Mouse (Mus musculus): ENCODE measurements around the gene Vmn1r17. TPM values are rescaled to one million over a fixed set of nuclear protein-coding genes. Genes with fewer than 3 reads are reported as not detected.
"Not testable (repeated sequence)": the region's sequence is repeated elsewhere in the genome, so short reads cannot be mapped to it uniquely, and the experiment has no call there.

Vmn1r17 gene
- not detected in 2 replicates for polyA plus RNA-seq (2014; fragmentation: Nextera tagmentation; extraction: Ambion mirVana)

DNA sequence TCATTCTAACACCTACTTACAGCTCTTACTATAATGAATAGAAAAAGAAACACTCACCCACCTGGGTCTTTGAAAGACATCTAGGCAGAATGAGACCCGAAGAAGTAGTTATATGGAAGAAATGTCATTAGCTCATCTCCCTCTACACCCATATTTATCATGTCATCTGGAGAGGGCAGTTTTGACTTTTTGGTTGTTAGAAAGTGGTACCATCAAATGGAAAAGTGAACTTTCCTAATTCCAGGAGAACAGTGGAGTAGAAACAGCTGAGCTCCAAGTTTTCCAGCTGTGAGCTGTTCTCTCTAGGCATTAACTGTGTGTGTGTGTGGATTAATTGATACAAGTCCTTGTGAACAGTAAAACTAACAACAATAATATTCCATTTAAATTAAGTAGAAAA is at the start of gene Vmn1r17:
Vmn1r17 (minus strand) TSS at position 101 of the 400 bp plus-strand sequence.
- ATAC-seq (ENCODE audit: insufficient number of reproducible peaks, insufficient read depth, low FRiP score, low read depth) = no peak
- no peaks in the 10 kb centered on the region for H3K9me3 ChIP-seq (ENCODE audit: control insufficient read depth, low read depth, low read length)
- no peak within 1 kb of the TSS for H3K9ac ChIP-seq (replicated peaks; ENCODE audit: low read depth, low read length)
- no peak within 1 kb of the TSS for H3K4me2 ChIP-seq (replicated peaks; ENCODE audit: low read depth, low read length)
- no peak within 1 kb of the TSS for H3K27ac ChIP-seq (ENCODE audit: low read length)
- no peaks in the 10 kb centered on the region for H3K27me3 ChIP-seq (ENCODE audit: control insufficient read depth, insufficient read depth, low read length)
- no peaks in the 10 kb centered on the region for H3K4me1 ChIP-seq (ENCODE audit: control insufficient read depth, insufficient read depth, low read length)
- WGBS = 93% methylated on average over 1 of the region's 1 CpGs
- H3K4me3 ChIP-seq (ENCODE audit: low read depth, low read length) = no peak within 1 kb of the TSS
- no peaks in the 10 kb centered on the region for H3K36me3 ChIP-seq (ENCODE audit: control insufficient read depth, insufficient read depth, low read length)

DNA sequence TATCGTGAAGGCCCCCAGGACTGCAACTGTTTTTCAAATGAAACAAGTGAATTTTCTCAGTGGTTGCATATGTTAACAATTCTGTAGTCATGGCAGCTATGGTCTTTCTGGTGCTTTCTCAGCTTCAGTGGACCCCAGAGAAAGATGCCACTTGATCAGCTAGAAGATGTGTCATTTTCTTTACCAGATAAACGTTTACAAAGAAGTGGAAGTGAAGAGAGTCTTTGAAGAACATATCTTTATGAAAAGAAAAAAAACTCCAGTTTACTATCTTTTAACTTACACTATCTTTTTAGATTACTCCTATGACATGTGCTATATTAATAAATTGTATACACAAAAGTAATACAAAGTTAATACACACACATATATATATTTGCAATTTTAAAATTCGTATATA is 40.0 kb upstream of the Vmn1r17 start, which contains the start of gene Vmn1r19:
Vmn1r19 (plus strand) TSS at position 301 of the 400 bp plus-strand sequence.
- H3K36me3 ChIP-seq (ENCODE audit: control insufficient read depth, insufficient read depth, low read length); H3K4me2 ChIP-seq (replicated peaks; ENCODE audit: low read depth, low read length); H3K27me3 ChIP-seq (ENCODE audit: control insufficient read depth, insufficient read depth, low read length); H3K27ac ChIP-seq (ENCODE audit: low read length); ATAC-seq (ENCODE audit: insufficient number of reproducible peaks, insufficient read depth, low FRiP score, low read depth); H3K9me3 ChIP-seq (ENCODE audit: control insufficient read depth, low read depth, low read length); H3K9ac ChIP-seq (replicated peaks; ENCODE audit: low read depth, low read length); H3K4me3 ChIP-seq (ENCODE audit: low read depth, low read length); H3K4me1 ChIP-seq (ENCODE audit: control insufficient read depth, insufficient read depth, low read length): not testable (repeated sequence)
- WGBS = 64% methylated on average over 3 of the region's 3 CpGs

DNA sequence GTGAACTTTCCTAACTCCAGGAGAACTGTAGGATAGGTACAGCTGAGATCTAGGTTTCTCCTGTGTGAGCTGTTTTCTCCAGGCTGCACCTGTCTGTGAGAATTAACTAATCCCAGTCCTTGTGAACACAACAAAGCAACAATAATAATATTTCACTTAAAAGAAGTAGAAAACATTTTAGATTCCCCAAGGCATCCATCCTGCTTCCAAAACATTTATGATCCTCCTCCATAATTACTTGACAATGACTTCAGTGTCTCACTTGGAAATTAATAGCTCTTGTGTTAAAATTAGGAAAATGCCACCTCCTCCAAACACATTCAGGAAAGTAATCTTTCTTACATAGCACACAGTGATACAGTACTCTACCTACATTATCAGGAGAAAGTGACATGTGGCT is 32.2 kb upstream of the Vmn1r17 start, which contains the start of gene Vmn1r18:
Vmn1r18 (minus strand) TSS at position 101 of the 400 bp plus-strand sequence.
- H3K9ac ChIP-seq (replicated peaks; ENCODE audit: low read depth, low read length) = no peak within 1 kb of the TSS
- no peaks in the 10 kb centered on the region for H3K4me1 ChIP-seq (ENCODE audit: control insufficient read depth, insufficient read depth, low read length)
- H3K27ac ChIP-seq (ENCODE audit: low read length) = no peak within 1 kb of the TSS
- H3K4me2 ChIP-seq (replicated peaks; ENCODE audit: low read depth, low read length) = no peak within 1 kb of the TSS
- H3K9me3 ChIP-seq (ENCODE audit: control insufficient read depth, low read depth, low read length) = no peaks in the 10 kb centered on the region
- no peak for ATAC-seq (ENCODE audit: insufficient number of reproducible peaks, insufficient read depth, low FRiP score, low read depth)
- no peak within 1 kb of the TSS for H3K4me3 ChIP-seq (ENCODE audit: low read depth, low read length)
- H3K36me3 ChIP-seq (ENCODE audit: control insufficient read depth, insufficient read depth, low read length) = no peaks in the 10 kb centered on the region
- H3K27me3 ChIP-seq (ENCODE audit: control insufficient read depth, insufficient read depth, low read length) = no peaks in the 10 kb centered on the region

DNA sequence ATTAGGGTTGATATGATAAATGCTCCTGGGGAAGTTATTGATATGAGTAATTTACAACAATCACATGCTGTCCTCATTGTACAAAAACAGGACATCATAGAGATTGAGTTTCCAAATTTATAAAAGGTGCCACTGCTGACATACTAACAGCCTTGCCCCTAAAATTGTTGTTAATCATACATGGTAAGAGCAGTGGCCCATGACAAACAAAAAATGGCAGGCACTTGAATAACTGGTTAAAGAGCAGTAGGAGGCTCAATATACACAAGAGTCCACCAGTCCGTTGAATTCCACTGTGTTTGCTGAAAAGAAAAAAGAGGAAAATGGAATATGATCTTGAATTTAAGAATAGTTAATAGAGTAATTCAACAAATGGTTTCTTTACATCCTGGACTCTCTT is 4.0 kb upstream of the Vmn1r17 start:
- Histone ChIP-seq H3K4me1 (ENCODE audit: control insufficient read depth, insufficient read depth, low read length) (no peaks in the 10 kb centered on the region), H3K4me3 (ENCODE audit: low read depth, low read length) (no peak overlapping the region), H3K9ac (replicated peaks; ENCODE audit: low read depth, low read length) (no peak overlapping the region), H3K4me2 (replicated peaks; ENCODE audit: low read depth, low read length) (no peak overlapping the region), H3K27ac (ENCODE audit: low read length) (no peak overlapping the region), H3K36me3 (ENCODE audit: control insufficient read depth, insufficient read depth, low read length) (no peaks in the 10 kb centered on the region), H3K9me3 (ENCODE audit: control insufficient read depth, low read depth, low read length) (no peaks in the 10 kb centered on the region), H3K27me3 (ENCODE audit: control insufficient read depth, insufficient read depth, low read length) (no peaks in the 10 kb centered on the region)
- WGBS = 74% methylated on average over 1 of the region's 1 CpGs
- ATAC-seq (ENCODE audit: insufficient number of reproducible peaks, insufficient read depth, low FRiP score, low read depth) = no peak

DNA sequence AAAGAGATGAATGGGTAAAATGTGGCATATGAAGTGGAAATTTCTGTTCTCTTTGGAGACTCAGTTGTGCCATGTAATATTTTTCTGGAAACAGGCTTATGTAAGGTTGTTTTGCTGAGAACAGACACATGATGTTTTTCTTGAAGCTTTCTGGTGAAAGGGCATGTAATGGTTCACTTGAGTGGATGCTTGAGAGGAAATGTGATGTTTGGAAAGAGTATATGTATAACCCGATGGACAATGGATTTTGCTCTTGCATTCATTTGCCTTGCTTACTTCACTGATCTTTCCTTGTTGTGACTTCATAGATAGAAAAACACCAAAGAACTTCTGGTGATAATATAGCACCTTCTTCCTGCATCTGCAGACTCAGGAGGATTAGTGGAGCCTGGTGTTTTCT is 2.3 kb upstream of the Vmn1r17 start:
- H3K9me3 ChIP-seq (ENCODE audit: control insufficient read depth, low read depth, low read length); H3K27me3 ChIP-seq (ENCODE audit: control insufficient read depth, insufficient read depth, low read length); H3K36me3 ChIP-seq (ENCODE audit: control insufficient read depth, insufficient read depth, low read length); H3K4me1 ChIP-seq (ENCODE audit: control insufficient read depth, insufficient read depth, low read length); H3K4me3 ChIP-seq (ENCODE audit: low read depth, low read length); ATAC-seq (ENCODE audit: insufficient number of reproducible peaks, insufficient read depth, low FRiP score, low read depth); H3K9ac ChIP-seq (replicated peaks; ENCODE audit: low read depth, low read length); H3K4me2 ChIP-seq (replicated peaks; ENCODE audit: low read depth, low read length); H3K27ac ChIP-seq (ENCODE audit: low read length): not testable (repeated sequence)
- 93% methylated on average over 1 of the region's 1 CpGs for WGBS

DNA sequence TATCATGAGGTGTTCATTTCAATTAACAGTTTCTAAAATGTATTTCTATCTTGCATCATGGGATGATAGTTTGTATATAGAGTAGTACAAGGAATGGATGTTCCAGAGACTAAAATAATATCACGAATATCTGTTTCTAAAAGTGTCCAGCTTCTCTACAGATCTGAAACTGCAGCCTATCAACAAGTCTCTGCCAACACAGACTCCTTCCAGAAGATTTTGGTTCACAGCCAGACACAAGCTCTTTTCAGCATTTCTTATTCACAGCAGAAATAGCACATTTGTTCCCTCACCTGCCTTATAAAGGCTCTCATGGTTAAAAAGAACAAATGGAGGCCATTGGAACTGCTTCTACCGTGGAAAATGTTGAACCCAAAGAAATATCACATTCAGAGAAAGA is 6.7 kb downstream of the Vmn1r17 start:
- 63% methylated on average over 2 of the region's 2 CpGs for WGBS
- Histone ChIP-seq H3K4me2 (replicated peaks; ENCODE audit: low read depth, low read length) (no peak overlapping the region), H3K9ac (replicated peaks; ENCODE audit: low read depth, low read length) (no peak overlapping the region), H3K27me3 (ENCODE audit: control insufficient read depth, insufficient read depth, low read length) (no peaks in the 10 kb centered on the region), H3K36me3 (ENCODE audit: control insufficient read depth, insufficient read depth, low read length) (no peaks in the 10 kb centered on the region), H3K27ac (ENCODE audit: low read length) (no peak overlapping the region), H3K4me1 (ENCODE audit: control insufficient read depth, insufficient read depth, low read length) (no peaks in the 10 kb centered on the region), H3K4me3 (ENCODE audit: low read depth, low read length) (no peak overlapping the region), H3K9me3 (ENCODE audit: control insufficient read depth, low read depth, low read length) (no peaks in the 10 kb centered on the region)
- no peak for ATAC-seq (ENCODE audit: insufficient number of reproducible peaks, insufficient read depth, low FRiP score, low read depth)

DNA sequence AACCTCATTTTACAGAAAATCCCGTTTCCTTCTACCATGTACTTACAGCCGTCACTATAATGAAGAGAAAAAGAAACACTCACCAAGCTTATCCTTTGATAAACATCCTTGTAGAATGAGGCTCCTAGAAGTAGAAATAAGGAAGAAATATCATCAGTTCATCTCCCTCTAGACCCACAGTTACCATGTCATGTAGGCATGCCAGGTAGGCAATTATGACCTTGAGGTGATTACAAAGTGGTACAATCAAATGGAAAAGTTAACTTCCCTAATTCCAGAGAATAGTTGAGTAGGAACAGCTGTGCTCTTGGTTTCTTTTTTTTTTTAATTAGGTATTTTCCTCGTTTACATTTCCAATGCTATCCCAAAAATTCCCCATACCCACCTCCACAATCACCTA is 34.1 kb downstream of the Vmn1r17 start, which contains the start of gene Vmn1r16:
Vmn1r16 (minus strand) TSS at position 101 of the 400 bp plus-strand sequence.
- no peaks in the 10 kb centered on the region for H3K27me3 ChIP-seq (ENCODE audit: control insufficient read depth, insufficient read depth, low read length)
- WGBS = 68% methylated on average over 3 of the region's 3 CpGs
- no peak for ATAC-seq (ENCODE audit: insufficient number of reproducible peaks, insufficient read depth, low FRiP score, low read depth)

DNA sequence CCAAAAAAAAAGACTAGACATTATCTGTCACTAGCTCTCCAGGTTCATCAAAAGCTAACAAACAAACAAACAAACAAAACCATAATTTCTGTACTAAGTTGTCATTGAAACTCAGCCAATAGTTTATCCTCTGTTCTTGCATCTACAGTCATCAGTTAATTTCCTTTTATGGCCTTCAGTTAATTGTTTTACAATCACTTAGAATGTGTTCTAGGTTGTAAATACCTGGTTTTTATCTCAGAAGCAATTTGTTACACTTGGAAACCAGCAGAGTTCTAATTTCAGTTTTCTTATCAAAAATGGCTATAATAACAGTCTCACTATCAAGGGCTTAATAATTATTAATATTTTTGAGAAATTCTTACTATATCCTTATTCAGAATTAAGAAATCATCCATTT is 37.4 kb downstream of the Vmn1r17 start:
- no peak overlapping the region for H3K27ac ChIP-seq (ENCODE audit: low read length)
- no peak overlapping the region for H3K4me2 ChIP-seq (replicated peaks; ENCODE audit: low read depth, low read length)
- H3K27me3 ChIP-seq (ENCODE audit: control insufficient read depth, insufficient read depth, low read length) = no peaks in the 10 kb centered on the region
- H3K4me3 ChIP-seq (ENCODE audit: low read depth, low read length) = no peak overlapping the region
- H3K9ac ChIP-seq (replicated peaks; ENCODE audit: low read depth, low read length) = no peak overlapping the region
- ATAC-seq (ENCODE audit: insufficient number of reproducible peaks, insufficient read depth, low FRiP score, low read depth) = no peak
- no peaks in the 10 kb centered on the region for H3K36me3 ChIP-seq (ENCODE audit: control insufficient read depth, insufficient read depth, low read length)
- no peaks in the 10 kb centered on the region for H3K4me1 ChIP-seq (ENCODE audit: control insufficient read depth, insufficient read depth, low read length)
- H3K9me3 ChIP-seq (ENCODE audit: control insufficient read depth, low read depth, low read length) = no peaks in the 10 kb centered on the region

More for the DNA sequence above, 34.1 kb downstream of the Vmn1r17 start, which contains the start of gene Vmn1r16:
- H3K4me2 ChIP-seq (replicated peaks; ENCODE audit: low read depth, low read length) = no peak within 1 kb of the TSS
- H3K27ac ChIP-seq (ENCODE audit: low read length) = no peak within 1 kb of the TSS
- H3K4me3 ChIP-seq (ENCODE audit: low read depth, low read length) = no peak within 1 kb of the TSS
- H3K4me1 ChIP-seq (ENCODE audit: control insufficient read depth, insufficient read depth, low read length) = no peaks in the 10 kb centered on the region
- no peak within 1 kb of the TSS for H3K9ac ChIP-seq (replicated peaks; ENCODE audit: low read depth, low read length)
- no peaks in the 10 kb centered on the region for H3K9me3 ChIP-seq (ENCODE audit: control insufficient read depth, low read depth, low read length)
- H3K36me3 ChIP-seq (ENCODE audit: control insufficient read depth, insufficient read depth, low read length) = no peaks in the 10 kb centered on the region
